Mouse (Mus musculus) forebrain, embryonic 15.5 days (tissue): Measurements from ENCODE around the gene Hscb. TPM values are rescaled to one million over a fixed set of nuclear protein-coding genes. Genes with fewer than 3 reads are reported as not detected.

Source experiments
- polyA plus RNA-seq: library from polyadenylated mRNA; unstranded; fragments of >200 nt; fragmentation: Nextera tagmentation; extraction: Ambion mirVana; gene quantifications from 2 replicates; pipeline ENCODE4 v1.2.1, GENCODE M21; 2015

The Hscb gene
- polyA plus RNA-seq, 1 experiment from 2014 or later, result 11.2 TPM

Other genes starting within 250 kb of the Hscb start
- 44.4 and 50.5 TPM in 2 replicates for gene Noc4l, start 186.4 kb downstream of the Hscb start, polyA plus RNA-seq
- gene Ddx51, start 186.3 kb downstream of the Hscb start, polyA plus RNA-seq, result 22.6 and 24.3 TPM in 2 replicates
- 56.6 and 62.1 TPM in 2 replicates for gene Ep400, start 69.1 kb downstream of the Hscb start, polyA plus RNA-seq
- 23.6 and 25.7 TPM in 2 replicates for gene Pus1, start 59.1 kb downstream of the Hscb start, polyA plus RNA-seq
- 45.0 and 46.6 TPM in 2 replicates for gene Ulk1, start 29.7 kb downstream of the Hscb start, polyA plus RNA-seq
- gene Chek2, start 202 bp upstream of the Hscb start, polyA plus RNA-seq, result 13.1 and 14.3 TPM in 2 replicates
- gene Ttc28, start 40.0 kb upstream of the Hscb start, polyA plus RNA-seq, result 40.7 and 42.8 TPM in 2 replicates